ENCODE assay signal across 10 mouse cellular contexts in the genomic region with DNA sequence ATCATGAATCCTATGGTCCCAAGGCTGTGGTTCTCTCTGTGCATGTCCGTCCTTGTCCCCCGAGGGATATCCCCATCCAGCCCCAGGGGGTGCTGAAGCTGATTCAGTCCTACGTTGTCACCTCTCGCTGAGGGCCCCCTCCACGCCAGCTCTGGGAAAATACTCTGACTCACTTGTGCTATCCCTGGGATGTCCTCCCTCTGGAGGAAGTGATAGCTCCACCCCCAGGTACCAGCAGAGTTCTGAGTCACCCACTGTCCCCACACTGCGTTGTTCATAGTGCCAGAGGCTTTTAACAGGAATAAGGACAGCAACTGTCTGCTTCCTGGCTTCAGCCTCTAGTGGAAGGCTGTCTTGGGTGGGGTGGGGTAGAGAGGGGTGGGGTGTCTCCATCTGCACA. TPM values are rescaled to one million over a fixed set of nuclear protein-coding genes. Genes with fewer than 3 reads are reported as not detected.
DNase-seq lines count a peak whose midpoint lies in the region; ATAC-seq lines count a peak whose summit lies in the region.
"Had no signal": no experiment of that assay in that cellular context is flagged by ENCODE, and none has a peak within 500 bp of the region (broad histone marks: within the 10 kb centered on the region; RNA-seq: fewer than 3 reads in every experiment).

No protein-coding gene starts in this region.

- ATAC-seq in liver, embryonic 13.5 days (ENCODE audit: low read depth): peak; percentile 20; the same call in 1 of the 2 replicates

- 0 out of 2 replicates have a peak overlapping the region, but pooled peaks have one; percentile 10 for H3K27ac ChIP-seq in heart, embryonic 10.5 days
- H3K27ac ChIP-seq in liver, embryonic 13.5 days: peak overlapping the region; percentile 75

- H3K36me3 ChIP-seq in heart, embryonic 10.5 days: no peaks in the 10 kb centered on the region
- no peaks in the 10 kb centered on the region for H3K36me3 ChIP-seq in liver, embryonic 13.5 days

- H3K27me3 ChIP-seq in heart, embryonic 10.5 days (ENCODE audit: insufficient read depth, poor library complexity, severe bottlenecking): peaks cover 8% of the 10 kb centered on the region; the same call in 1 of the 2 replicates
- H3K27me3 ChIP-seq in liver, embryonic 13.5 days: no peaks in the 10 kb centered on the region

- peaks cover 36% of the 10 kb centered on the region for H3K4me1 ChIP-seq in heart, embryonic 10.5 days
- peaks cover 48% of the 10 kb centered on the region for H3K4me1 ChIP-seq in liver, embryonic 13.5 days (replicated peaks)

- no peak overlapping the region for H3K4me2 ChIP-seq in liver, embryonic 13.5 days

- H3K4me3 ChIP-seq in heart, embryonic 10.5 days: no peak overlapping the region
- H3K4me3 ChIP-seq in liver, embryonic 13.5 days (replicated peaks): no peak overlapping the region

- H3K9ac ChIP-seq in liver, embryonic 13.5 days: no peak overlapping the region

- no peaks in the 10 kb centered on the region for H3K9me3 ChIP-seq in heart, embryonic 10.5 days
- no peaks in the 10 kb centered on the region for H3K9me3 ChIP-seq in liver, embryonic 13.5 days (replicated peaks)

- DNase-seq in heart, embryonic 10.5 days (ENCODE audit: low spot score): no peak
- DNase-seq in heart, adult 8-10 months (ENCODE audit: low spot score): no peak
- DNase-seq in c-Kit-positive CD71-negative TER-119-negative erythroid progenitor cells, embryonic 14.5 days (ENCODE audit: low read depth): peak; percentile 35
- DNase-seq in liver, embryonic 13.5 days: no peak
- DNase-seq in right cerebral cortex, postnatal 36 days (ENCODE audit: low spot score in 2 of 2): peak; percentile 57 to 81
- no peak for DNase-seq in spleen, postnatal 10 days (ENCODE audit: low spot score in 2 of 2)
- DNase-seq in layer of hippocampus, postnatal 10 days (ENCODE audit: low spot score in 2 of 2): no peak
- no peak for DNase-seq in ovary, postnatal 14 days (ENCODE audit: low spot score)
- DNase-seq: cerebellum, adult 11-12 months had no signal

- 35% methylated on average over 6 of the region's 6 CpGs for WGBS in heart, embryonic 10.5 days
- WGBS in liver, embryonic 13.5 days (ENCODE audit: insufficient replicate concordance): 10% methylated on average over 6 of the region's 6 CpGs

RNA-seq across cellular contexts. Expression of a gene that starts 5.1 kb away (rescaled TPM):
- polyA plus RNA-seq in heart, embryonic 10.5 days (2016; fragmentation: Nextera tagmentation; extraction: Ambion mirVana): 0.07 and 0.39 TPM in 2 replicates
- not detected for total RNA-seq in heart, adult 8-10 months (2022)
- 2.0 and 2.2 TPM in 2 replicates for polyA plus RNA-seq in liver, embryonic 13.5 days (2015; fragmentation: Nextera tagmentation; extraction: Ambion mirVana)
- under 1 TPM in 1 of 2 experiments, not detected in 1; 0.09 TPM for total RNA-seq in layer of hippocampus, postnatal 10 days (2021)

RNA-seq across cellular contexts. Expression of a gene that starts 17.3 kb away (rescaled TPM):
- polyA plus RNA-seq in heart, embryonic 10.5 days (2016; fragmentation: Nextera tagmentation; extraction: Ambion mirVana): 9.3 and 12.2 TPM in 2 replicates
- total RNA-seq in heart, adult 8-10 months (2022): 1 to 10 TPM; 2.2 to 2.6 (median 2.6) TPM
- 0.97 and 1.0 TPM in 2 replicates for polyA plus RNA-seq in liver, embryonic 13.5 days (2015; fragmentation: Nextera tagmentation; extraction: Ambion mirVana)
- 10 to 100 TPM; 13.3 to 13.4 TPM for total RNA-seq in layer of hippocampus, postnatal 10 days (2021)

RNA-seq across cellular contexts. Expression of a gene that starts 36.8 kb away (rescaled TPM):
- 0.23 and 0.60 TPM in 2 replicates for polyA plus RNA-seq in heart, embryonic 10.5 days (2016; fragmentation: Nextera tagmentation; extraction: Ambion mirVana)
- total RNA-seq in heart, adult 8-10 months (2022): not detected
- polyA plus RNA-seq in liver, embryonic 13.5 days (2015; fragmentation: Nextera tagmentation; extraction: Ambion mirVana): 0.05 and 0.07 TPM in 2 replicates
- under 1 TPM; 0.85 to 0.94 TPM for total RNA-seq in layer of hippocampus, postnatal 10 days (2021)
- polyA plus RNA-seq: large intestine, adult 2 months had no signal

Comparison
In these comparisons a context has a peak if more than half of its experiments do, and no peak if none do; other contexts are left out.
1. DNase-seq: peak in c-Kit-positive CD71-negative TER-119-negative erythroid progenitor cells, embryonic 14.5 days (single experiment) and right cerebral cortex, postnatal 36 days (2 of 2); none in heart, embryonic 10.5 days (single experiment), heart, adult 8-10 months (single experiment), liver, embryonic 13.5 days (single experiment), spleen, postnatal 10 days (0 of 2), layer of hippocampus, postnatal 10 days (0 of 2) and ovary, postnatal 14 days (single experiment).